Mouse (Mus musculus) midbrain, embryonic 12.5 days (tissue): Measurements from ENCODE around the gene Pou3f3. TPM values are rescaled to one million over a fixed set of nuclear protein-coding genes. Genes with fewer than 3 reads are reported as not detected.

Experiments
- ATAC-seq: fragments of 200-750 bp; cut with Nextera tagmentation; 2 replicates; pipeline ENCODE4 v1.8.0; 2017; ENCODE audit warnings: low read depth, moderate TSS enrichment, moderate library complexity; ENCODE audit not compliant: low FRiP score
- H3K27ac ChIP-seq: fragments of 300-500 bp; sonication (generic); replicated peaks from 2 replicates; pipeline ENCODE4 v1.5.1; 2016; ENCODE audit warnings: mild to moderate bottlenecking
- H3K27me3 ChIP-seq: fragments of 300-500 bp; sonication (generic); 2 replicates; pipeline ENCODE4 v1.6.1; 2016; ENCODE audit warnings: mild to moderate bottlenecking
- H3K36me3 ChIP-seq: fragments of 300-500 bp; sonication (generic); 2 replicates; pipeline ENCODE4 v1.6.1; 2016
- H3K4me1 ChIP-seq: fragments of 300-500 bp; sonication (generic); 2 replicates; pipeline ENCODE4 v1.6.1; 2016
- H3K4me2 ChIP-seq: fragments of 300-500 bp; sonication (generic); replicated peaks from 2 replicates; pipeline ENCODE4 v1.6.1; 2016; ENCODE audit warnings: mild to moderate bottlenecking, moderate library complexity
- H3K4me3 ChIP-seq: fragments of 300-500 bp; sonication (generic); 2 replicates; pipeline ENCODE4 v1.5.1; 2016; ENCODE audit warnings: mild to moderate bottlenecking
- H3K9ac ChIP-seq: fragments of 300-500 bp; sonication (generic); replicated peaks from 2 replicates; pipeline ENCODE4 v1.6.1; 2016; ENCODE audit warnings: mild to moderate bottlenecking, moderate library complexity
- H3K9me3 ChIP-seq: fragments of 300-500 bp; sonication (generic); 2 replicates; pipeline ENCODE4 v1.6.1; 2016; ENCODE audit warnings: mild to moderate bottlenecking
- WGBS: fragments of 180-500 bp; shearing (Covaris S2); methylation state at CpG from one replicate; pipeline ENCODE4 v1.1.7; 2016; 5-methylcytosine and 5-hydroxymethylcytosine counted together
- polyA plus RNA-seq: library from polyadenylated mRNA; unstranded; fragments of >200 nt; fragmentation: Nextera tagmentation; extraction: Ambion mirVana; gene quantifications from 2 replicates; pipeline ENCODE4 v1.2.1, GENCODE M21; 2016

Pou3f3 gene
- polyA plus RNA-seq, 1 experiment from 2014 or later: 37.6 TPM

- Histone ChIP-seq H3K27me3 (peaks cover 9% of the 10 kb centered on the region; the same call in 1 of the 2 replicates), H3K4me1 (peaks cover 78% of the 10 kb centered on the region)
- ATAC-seq: no peak
Observed at GRCm38 (mm10) chr1:42704981-42705810, 9.6 kb downstream of the Pou3f3 start.

GRCm38 (mm10) chr1:42705811-42706160 is 10.2 kb downstream of the Pou3f3 start:
- Histone ChIP-seq H3K9ac (peak overlapping the region; percentile 70; the same call in 1 of the 2 replicates), H3K27me3 (peaks cover 9% of the 10 kb centered on the region; the same call in 1 of the 2 replicates), H3K36me3 (0 out of 2 replicates have a peak, but pooled peaks cover 3% of the 10 kb centered on the region), H3K9me3 (no peaks in the 10 kb centered on the region), H3K4me2 (peak overlapping the region; percentile 78), H3K4me3 (peak overlapping the region; percentile 41), H3K27ac (peak overlapping the region; percentile 93), H3K4me1 (peaks cover 84% of the 10 kb centered on the region)
- ATAC-seq: 0 out of 2 replicates have a peak, but pooled peaks have one; percentile 31
- WGBS: 4% methylated on average over 8 of the region's 8 CpGs

More at GRCm38 (mm10) chr1:42704981-42705810, 9.6 kb downstream of the Pou3f3 start:
- H3K9ac ChIP-seq: peak overlapping the region; percentile 70
- H3K36me3 ChIP-seq: 0 out of 2 replicates have a peak, but pooled peaks cover 3% of the 10 kb centered on the region
- H3K9me3 ChIP-seq: no peaks in the 10 kb centered on the region
- H3K4me3 ChIP-seq: peak overlapping the region; percentile 41
- H3K4me2 ChIP-seq: peak overlapping the region; percentile 78
- peak overlapping the region; percentile 93 for H3K27ac ChIP-seq
- 3% methylated on average over 17 of the region's 17 CpGs for WGBS

- Histone ChIP-seq H3K9ac (peak overlapping the region; percentile 40), H3K4me2 (peak overlapping the region; percentile 78), H3K27me3 (peaks cover 13% of the 10 kb centered on the region; the same call in 1 of the 2 replicates), H3K27ac (peak overlapping the region; percentile 56), H3K36me3 (0 out of 2 replicates have a peak, but pooled peaks cover 3% of the 10 kb centered on the region), H3K4me1 (peaks cover 89% of the 10 kb centered on the region), H3K4me3 (peak overlapping the region; percentile 60), H3K9me3 (no peaks in the 10 kb centered on the region)
- WGBS: 1% methylated on average over 5 of the region's 5 CpGs
- ATAC-seq: no peak
Observed at GRCm38 (mm10) chr1:42707196-42707595, 11.6 kb downstream of the Pou3f3 start.

- Histone ChIP-seq H3K27me3 (peaks cover 13% of the 10 kb centered on the region; the same call in 1 of the 2 replicates), H3K9me3 (no peaks in the 10 kb centered on the region), H3K27ac (peak overlapping the region; percentile 56), H3K4me3 (peak overlapping the region; percentile 60), H3K36me3 (0 out of 2 replicates have a peak, but pooled peaks cover 3% of the 10 kb centered on the region), H3K9ac (peak overlapping the region; percentile 40), H3K4me2 (peak overlapping the region; percentile 78), H3K4me1 (peaks cover 88% of the 10 kb centered on the region)
- ATAC-seq: no peak
- 8% methylated on average over 4 of the region's 4 CpGs for WGBS
Observed at GRCm38 (mm10) chr1:42707611-42708130, 12.1 kb downstream of the Pou3f3 start.

- Histone ChIP-seq H3K9ac (peak overlapping the region; percentile 52), H3K4me2 (peak overlapping the region; percentile 78), H3K4me3 (peak overlapping the region; percentile 60), H3K9me3 (no peaks in the 10 kb centered on the region), H3K27me3 (peaks cover 13% of the 10 kb centered on the region; the same call in 1 of the 2 replicates), H3K27ac (peak overlapping the region; percentile 56), H3K36me3 (0 out of 2 replicates have a peak, but pooled peaks cover 3% of the 10 kb centered on the region), H3K4me1 (peaks cover 80% of the 10 kb centered on the region)
- ATAC-seq: no peak
- WGBS: 9% methylated on average over 1 of the region's 1 CpGs
Observed at GRCm38 (mm10) chr1:42709024-42709423, 13.5 kb downstream of the Pou3f3 start.

GRCm38 (mm10) chr1:42709431-42710160 is 14.0 kb downstream of the Pou3f3 start:
- no peaks in the 10 kb centered on the region for H3K9me3 ChIP-seq
- H3K27ac ChIP-seq: peak overlapping the region; percentile 56
- ATAC-seq: no peak
- H3K36me3 ChIP-seq: 0 out of 2 replicates have a peak, but pooled peaks cover 3% of the 10 kb centered on the region
- peak overlapping the region; percentile 78 for H3K4me2 ChIP-seq
- H3K9ac ChIP-seq: peak overlapping the region; percentile 52
- peaks cover 79% of the 10 kb centered on the region for H3K4me1 ChIP-seq
- peaks cover 13% of the 10 kb centered on the region; the same call in 1 of the 2 replicates for H3K27me3 ChIP-seq
- WGBS: 11% methylated on average over 7 of the region's 7 CpGs
- peak overlapping the region; percentile 60 for H3K4me3 ChIP-seq

- peaks cover 76% of the 10 kb centered on the region for H3K4me1 ChIP-seq
- H3K36me3 ChIP-seq: 0 out of 2 replicates have a peak, but pooled peaks cover 3% of the 10 kb centered on the region
- peak overlapping the region; percentile 60 for H3K4me3 ChIP-seq
- no peak for ATAC-seq
- H3K27ac ChIP-seq: peak overlapping the region; percentile 69
- 21% methylated on average over 4 of the region's 4 CpGs for WGBS
- H3K9ac ChIP-seq: peak overlapping the region; percentile 52
- peaks cover 13% of the 10 kb centered on the region; the same call in 1 of the 2 replicates for H3K27me3 ChIP-seq
- H3K9me3 ChIP-seq: no peaks in the 10 kb centered on the region
- H3K4me2 ChIP-seq: peak overlapping the region; percentile 78
Observed at GRCm38 (mm10) chr1:42710234-42710633, 14.7 kb downstream of the Pou3f3 start.

GRCm38 (mm10) chr1:42710995-42711394 is 15.4 kb downstream of the Pou3f3 start:
- peaks cover 68% of the 10 kb centered on the region for H3K4me1 ChIP-seq
- WGBS: 4% methylated on average over 2 of the region's 2 CpGs

GRCm38 (mm10) chr1:42711456-42712310 is 16.1 kb downstream of the Pou3f3 start:
- peak overlapping the region; percentile 78 for H3K4me2 ChIP-seq
- H3K27ac ChIP-seq: peak overlapping the region; percentile 69
- WGBS: 4% methylated on average over 8 of the region's 8 CpGs
- H3K36me3 ChIP-seq: 0 out of 2 replicates have a peak, but pooled peaks cover 3% of the 10 kb centered on the region
- H3K9me3 ChIP-seq: no peaks in the 10 kb centered on the region
- H3K4me3 ChIP-seq: peak overlapping the region; percentile 60
- H3K27me3 ChIP-seq: peaks cover 13% of the 10 kb centered on the region; the same call in 1 of the 2 replicates
- H3K4me1 ChIP-seq: peaks cover 64% of the 10 kb centered on the region
- peak overlapping the region; percentile 85 for H3K9ac ChIP-seq
- ATAC-seq: no peak

More at GRCm38 (mm10) chr1:42710995-42711394, 15.4 kb downstream of the Pou3f3 start:
- peaks cover 13% of the 10 kb centered on the region; the same call in 1 of the 2 replicates for H3K27me3 ChIP-seq
- peak overlapping the region; percentile 85 for H3K9ac ChIP-seq
- H3K9me3 ChIP-seq: no peaks in the 10 kb centered on the region
- peak overlapping the region; percentile 69; the same call in 1 of the 2 replicates for H3K27ac ChIP-seq
- H3K4me3 ChIP-seq: peak overlapping the region; percentile 60
- H3K4me2 ChIP-seq: peak overlapping the region; percentile 78
- H3K36me3 ChIP-seq: 0 out of 2 replicates have a peak, but pooled peaks cover 3% of the 10 kb centered on the region
- no peak for ATAC-seq

- ATAC-seq: no peak
- 4% methylated on average over 4 of the region's 4 CpGs for WGBS
- Histone ChIP-seq H3K27ac (peak overlapping the region; percentile 92; the same call in 1 of the 2 replicates), H3K4me3 (peak overlapping the region; percentile 60), H3K9me3 (no peaks in the 10 kb centered on the region), H3K27me3 (peaks cover 13% of the 10 kb centered on the region; the same call in 1 of the 2 replicates), H3K4me1 (peaks cover 59% of the 10 kb centered on the region), H3K9ac (peak overlapping the region; percentile 85), H3K4me2 (peak overlapping the region; percentile 78), H3K36me3 (0 out of 2 replicates have a peak, but pooled peaks cover 3% of the 10 kb centered on the region)
Observed at GRCm38 (mm10) chr1:42712311-42712690, 16.7 kb downstream of the Pou3f3 start.
